Mouse (Mus musculus) cortical plate, adult 2 months (tissue): ENCODE data around the gene Ntm. TPM values are rescaled to one million over a fixed set of nuclear protein-coding genes. Genes with fewer than 3 reads are reported as not detected.

Experiments used
- H3K27ac ChIP-seq: fragments of 200-500 bp; 2 replicates; pipeline ENCODE4 v1.5.1; 2012; ENCODE audit warnings: low read length, control low read depth, inconsistent platforms; ENCODE audit not compliant: insufficient read depth
- H3K4me1 ChIP-seq: fragments of 200-500 bp; 2 replicates; pipeline ENCODE4 v1.6.1; 2011; ENCODE audit warnings: low read length; ENCODE audit not compliant: control insufficient read depth, insufficient read depth
- H3K4me3 ChIP-seq: fragments of 200-500 bp; 2 replicates; pipeline ENCODE4 v1.5.1; 2011; ENCODE audit warnings: mild to moderate bottlenecking, low read length, control low read depth; ENCODE audit not compliant: insufficient read depth
- CTCF ChIP-seq: fragments of 200-500 bp; IDR thresholded peaks from 2 replicates; pipeline ENCODE4 v1.5.1; 2011; ENCODE audit warnings: mild to moderate bottlenecking, control low read depth, low read length; ENCODE audit not compliant: insufficient read depth; ENCODE audit errors: extremely low read depth
- POLR2A ChIP-seq: fragments of 200-500 bp; IDR thresholded peaks from 2 replicates; pipeline ENCODE4 v1.6.1; 2011; ENCODE audit warnings: mild to moderate bottlenecking, low read length, control low read depth; ENCODE audit not compliant: insufficient read depth; ENCODE audit errors: extremely low read depth
- polyA plus RNA-seq: library from polyadenylated mRNA; depleted of rRNA; stranded (reverse); fragments of >200 nt; gene quantifications from 2 replicates; pipeline ENCODE4 v1.2.3, GENCODE M21; 2012

The Ntm gene
- polyA plus RNA-seq, 1 experiment, result 169 TPM

DNA sequence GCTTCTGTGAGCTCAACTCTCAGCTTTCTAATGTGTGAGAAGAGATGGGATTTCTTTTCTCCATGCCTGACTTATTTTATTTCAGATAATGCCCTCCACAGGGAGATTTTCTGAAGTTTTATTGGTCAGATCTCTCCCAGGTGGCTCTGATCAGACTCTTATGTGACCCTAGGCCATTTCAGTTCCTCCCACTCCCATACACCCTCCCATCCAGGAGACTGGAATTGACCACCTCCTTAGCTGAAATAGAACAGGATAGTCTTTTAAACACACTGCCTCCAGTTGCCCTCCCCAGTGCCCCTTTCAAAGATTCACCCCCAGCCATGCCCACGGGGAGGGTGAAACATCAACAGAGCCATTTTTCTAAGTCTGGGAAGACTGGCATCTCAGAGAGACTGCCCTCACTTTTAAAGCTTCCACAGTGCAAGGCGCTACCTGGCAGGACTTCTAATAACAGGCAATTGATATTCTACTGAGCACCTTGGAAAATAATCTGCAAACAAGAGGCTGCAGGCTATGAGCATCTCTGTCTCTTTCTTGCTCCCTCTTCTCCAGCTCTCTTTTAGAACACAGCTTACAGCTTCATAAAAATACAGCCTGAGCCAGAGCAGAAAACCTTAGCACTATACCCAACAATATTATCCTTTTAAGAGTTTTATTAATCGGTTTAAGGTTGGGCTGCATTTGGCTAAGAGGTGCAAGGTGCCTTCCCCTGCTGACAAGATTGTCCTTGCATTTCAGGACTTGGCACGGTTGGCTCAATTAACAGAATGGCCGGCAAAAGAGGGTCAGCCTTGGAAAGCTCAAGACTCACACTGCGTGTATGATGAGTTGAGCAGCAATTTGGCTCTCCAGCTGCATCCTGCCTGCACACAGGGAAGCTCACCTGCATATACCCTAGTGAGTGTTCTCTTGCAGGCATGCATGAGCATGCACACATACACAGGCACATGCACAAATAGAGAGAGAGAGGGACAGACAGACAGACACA lies 196.7 kb downstream of the Ntm start:
- Histone ChIP-seq H3K4me1 (peaks cover 7% of the 10 kb centered on the region), H3K4me3 (no peak overlapping the region), H3K27ac (no peak overlapping the region)
- TF ChIP-seq POLR2A, result no peak
- no peak for TF ChIP-seq CTCF

DNA sequence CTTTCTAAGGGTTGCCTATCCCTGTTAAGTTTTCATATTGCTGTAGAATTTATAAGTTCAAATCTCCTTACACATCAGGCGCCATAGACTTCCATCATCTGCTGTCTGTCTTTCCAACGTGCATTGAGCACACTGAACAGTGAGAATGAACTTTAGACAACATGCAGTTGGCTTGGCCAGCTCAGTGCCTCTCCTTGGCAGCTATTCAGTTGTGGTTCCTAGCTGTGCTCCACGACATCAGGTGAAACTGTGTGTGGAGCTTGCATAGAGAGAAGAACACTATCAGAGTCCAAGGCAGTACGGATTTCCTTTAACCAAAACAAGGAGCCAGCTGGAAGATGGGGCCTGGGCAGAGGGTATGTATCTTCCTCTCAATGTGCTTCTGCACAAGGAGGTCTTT lies 199.6 kb downstream of the Ntm start:
- Histone ChIP-seq H3K4me3 (no peak overlapping the region), H3K27ac (no peak overlapping the region), H3K4me1 (peaks cover 11% of the 10 kb centered on the region)
- TF ChIP-seq CTCF, result no peak
- no peak for TF ChIP-seq POLR2A

DNA sequence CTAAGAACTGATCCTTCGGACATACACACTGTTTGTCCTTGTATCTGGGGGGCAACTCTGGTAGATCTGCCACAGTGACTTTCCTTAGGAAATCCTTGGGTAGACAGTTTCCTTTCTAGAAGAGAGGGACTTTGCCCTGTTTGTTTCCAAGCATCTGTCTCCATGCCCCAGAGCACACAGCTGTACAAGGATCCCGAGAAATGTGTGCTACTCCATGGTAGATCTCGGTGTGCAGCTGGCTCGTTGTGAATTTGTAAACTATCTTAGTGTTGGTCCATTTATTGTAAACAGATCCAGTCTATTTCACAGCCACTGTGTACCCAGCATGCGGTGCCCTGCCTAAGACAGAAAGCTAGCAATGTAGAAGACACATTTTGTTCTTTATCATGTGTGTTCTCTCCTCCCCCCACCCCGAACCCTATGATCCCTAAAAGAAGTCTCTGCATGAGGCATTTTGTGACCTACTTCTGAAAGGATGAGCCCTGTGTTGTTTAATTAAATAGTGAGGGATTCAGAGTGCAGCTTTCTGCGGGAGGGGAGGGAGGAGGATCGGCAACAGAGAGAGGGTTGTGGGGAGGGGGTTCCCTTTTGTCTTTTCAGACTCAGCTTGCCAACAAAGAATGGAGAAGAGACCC lies 200.9 kb downstream of the Ntm start:
- no peak for TF ChIP-seq CTCF
- TF ChIP-seq POLR2A, result no peak
- Histone ChIP-seq H3K4me3 (no peak overlapping the region), H3K27ac (no peak overlapping the region), H3K4me1 (peaks cover 11% of the 10 kb centered on the region)

DNA sequence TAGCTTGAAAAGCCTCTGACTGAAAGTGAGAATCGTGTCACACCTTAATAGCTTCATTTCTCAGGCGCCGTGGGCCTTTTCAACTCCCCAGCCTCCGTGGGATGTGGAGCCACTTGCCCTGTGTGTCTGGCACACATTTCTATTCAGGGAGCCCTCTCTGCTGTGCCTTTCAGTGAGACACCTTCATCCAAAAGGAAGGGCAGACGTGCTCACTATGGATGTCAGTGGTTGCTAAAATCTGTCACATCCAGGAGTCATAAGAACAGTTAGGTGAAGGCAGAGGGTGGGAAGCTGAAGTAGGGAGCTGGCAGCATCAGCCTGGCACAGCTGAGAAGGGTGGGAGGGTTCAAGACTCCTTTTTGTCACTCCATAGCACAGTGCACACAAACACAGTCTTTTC lies 201.4 kb downstream of the Ntm start:
- no peak overlapping the region for H3K27ac ChIP-seq
- peaks cover 11% of the 10 kb centered on the region for H3K4me1 ChIP-seq
- no peak overlapping the region for H3K4me3 ChIP-seq
- TF ChIP-seq POLR2A, result no peak
- no peak for TF ChIP-seq CTCF

DNA sequence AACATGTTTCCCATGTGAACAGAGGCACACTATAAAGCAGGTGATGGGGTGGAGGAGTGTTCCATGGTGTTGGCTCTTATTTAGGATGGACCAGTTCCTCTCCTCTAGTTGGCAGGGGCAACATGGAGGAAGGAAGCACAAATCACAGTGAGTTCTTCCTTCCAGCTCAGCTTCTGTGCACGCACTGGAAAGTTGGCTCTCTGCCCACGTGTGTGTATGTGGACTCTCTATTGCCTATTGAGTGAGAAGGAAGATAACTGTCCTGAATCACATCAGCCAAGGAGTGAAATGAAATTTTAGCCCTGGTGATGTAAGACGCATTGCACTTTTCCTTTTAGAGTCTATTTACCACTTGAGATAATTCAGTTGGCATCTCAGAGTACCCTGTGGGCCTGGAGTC lies 203.0 kb downstream of the Ntm start:
- no peak overlapping the region for H3K27ac ChIP-seq
- TF ChIP-seq CTCF, result no peak
- no peak for TF ChIP-seq POLR2A
- peaks cover 11% of the 10 kb centered on the region for H3K4me1 ChIP-seq
- H3K4me3 ChIP-seq, result no peak overlapping the region

DNA sequence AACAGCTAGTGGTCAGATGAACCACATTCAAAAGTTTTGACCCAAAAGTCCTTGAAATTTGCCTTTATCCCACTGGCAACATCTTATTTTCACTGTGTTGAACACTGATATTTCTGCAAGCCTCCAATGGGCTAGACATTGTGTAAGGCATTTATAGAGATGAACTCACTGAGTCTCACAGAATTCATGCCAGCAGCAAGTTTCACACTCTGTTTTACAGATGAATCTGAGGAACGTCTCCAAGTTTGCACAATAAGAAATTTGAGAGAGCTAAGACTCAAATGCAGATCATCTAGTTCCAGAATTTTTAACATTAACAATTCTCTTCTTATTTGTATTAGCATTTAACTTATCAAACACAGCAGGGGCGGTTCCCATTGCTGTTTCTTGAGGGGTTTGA lies 203.9 kb downstream of the Ntm start:
- TF ChIP-seq POLR2A, result no peak
- Histone ChIP-seq H3K27ac (no peak overlapping the region), H3K4me1 (peaks cover 11% of the 10 kb centered on the region), H3K4me3 (no peak overlapping the region)

DNA sequence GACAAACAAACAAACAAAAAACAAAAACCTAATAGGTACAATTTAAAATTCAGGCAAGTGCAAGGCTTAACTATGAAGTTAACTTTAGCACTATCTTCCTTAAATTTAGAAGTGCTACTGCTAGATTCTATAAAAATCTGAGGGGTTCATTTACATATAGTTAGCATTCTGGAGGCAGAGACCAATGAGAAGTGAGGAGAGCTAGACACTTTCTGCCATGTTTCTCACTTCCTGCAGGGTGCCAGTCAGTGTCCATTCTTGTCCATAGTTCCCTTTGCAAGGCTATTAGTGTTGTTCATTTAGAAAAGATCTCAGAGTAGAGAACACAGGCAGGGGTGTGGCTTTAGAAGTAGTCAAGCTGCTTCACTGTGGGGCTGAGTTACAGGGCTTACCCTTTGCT lies 208.6 kb downstream of the Ntm start:
- TF ChIP-seq CTCF, result no peak
- TF ChIP-seq POLR2A, result no peak

DNA sequence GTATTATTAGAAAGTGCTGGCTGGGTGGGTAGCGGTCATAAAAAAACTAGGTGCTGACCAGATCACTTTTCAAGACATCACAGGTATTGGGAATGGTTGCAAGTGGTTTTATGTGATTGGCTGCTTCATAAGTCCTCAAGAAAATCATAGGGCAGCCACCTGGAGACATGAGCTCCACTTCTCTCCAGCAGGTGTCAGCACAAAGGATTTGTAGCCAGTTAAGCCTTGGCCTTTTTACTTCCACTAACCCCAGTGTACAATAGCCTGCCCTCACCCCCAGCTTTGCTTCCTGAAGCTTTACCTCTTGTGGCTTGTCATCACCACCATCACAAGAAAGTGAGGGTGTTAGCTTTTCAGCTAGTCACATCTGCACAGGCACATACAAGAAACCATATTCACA lies 211.5 kb downstream of the Ntm start:
- Histone ChIP-seq H3K4me3 (no peak overlapping the region), H3K27ac (no peak overlapping the region), H3K4me1 (peaks cover 1% of the 10 kb centered on the region; the same call in 1 of the 2 replicates)
- TF ChIP-seq POLR2A, result no peak
- peak; percentile 17; the same call in 1 of the 2 replicates for TF ChIP-seq CTCF

More for the DNA sequence above, 208.6 kb downstream of the Ntm start:
- Histone ChIP-seq H3K27ac (no peak overlapping the region), H3K4me1 (peaks cover 1% of the 10 kb centered on the region; the same call in 1 of the 2 replicates), H3K4me3 (no peak overlapping the region)

DNA sequence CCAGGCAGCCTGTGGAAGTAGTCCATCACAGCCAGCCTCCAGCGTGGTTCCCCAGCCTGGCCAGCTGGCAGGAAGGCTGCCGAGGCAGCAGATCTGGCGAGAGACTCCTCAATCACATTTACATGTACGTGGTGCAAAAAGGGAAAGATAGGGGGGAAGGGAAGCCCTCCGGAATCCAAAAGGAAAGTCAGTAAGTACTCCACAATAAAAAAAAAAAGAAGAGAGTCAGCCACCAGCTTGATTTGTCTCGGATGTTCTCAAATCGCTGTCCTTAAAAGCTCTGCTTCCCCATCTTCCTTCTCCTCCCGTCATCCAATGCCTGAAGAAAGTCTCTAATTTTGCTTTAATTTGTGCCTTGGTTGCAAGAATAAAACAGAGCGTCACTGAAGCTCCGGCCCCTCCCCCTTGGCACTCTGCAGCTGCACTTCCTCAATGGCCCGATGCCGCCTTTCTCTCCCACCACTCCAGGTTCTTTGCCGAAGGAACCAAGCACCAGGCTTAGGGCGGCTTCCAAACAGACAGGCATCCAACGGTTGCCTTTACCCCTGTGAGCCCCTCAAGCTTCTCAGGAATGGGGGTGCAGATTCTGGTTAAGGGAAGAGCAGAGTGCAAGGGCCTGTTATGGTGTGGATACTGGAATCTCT lies 212.4 kb downstream of the Ntm start:
- Histone ChIP-seq H3K27ac (no peak overlapping the region; the same call in 1 of the 2 replicates), H3K4me1 (peaks cover 1% of the 10 kb centered on the region; the same call in 1 of the 2 replicates), H3K4me3 (peak overlapping the region; percentile 13)
- TF ChIP-seq CTCF, result no peak
- TF ChIP-seq POLR2A, result no peak
